Mouse (Mus musculus) limb, embryonic 11.5 days (tissue): ENCODE data around the gene Dnajc16. TPM values are rescaled to one million over a fixed set of nuclear protein-coding genes. Genes with fewer than 3 reads are reported as not detected.

Experiments used
- ATAC-seq: fragments of 200-750 bp; cut with Nextera tagmentation; 2 replicates; pipeline ENCODE4 v1.8.0; 2017; ENCODE audit warnings: low read depth; ENCODE audit not compliant: insufficient number of reproducible peaks, low FRiP score, low TSS enrichment
- DNase-seq: peaks from one replicate; pipeline ENCODE4 v3.0.0-alpha.2; 2015; ENCODE audit warnings: low spot score
- H3K27ac ChIP-seq: fragments of 300-500 bp; sonication (generic); replicated peaks from 2 replicates; pipeline ENCODE4 v1.5.1; 2014; ENCODE audit warnings: low read depth, mild to moderate bottlenecking, low read length
- H3K27me3 ChIP-seq: fragments of 300-500 bp; sonication (generic); 2 replicates; pipeline ENCODE4 v1.6.1; 2014; ENCODE audit warnings: mild to moderate bottlenecking, low read length, mixed read lengths; ENCODE audit not compliant: control insufficient read depth, insufficient read depth
- H3K36me3 ChIP-seq: fragments of 300-500 bp; sonication (generic); 2 replicates; pipeline ENCODE4 v1.6.1; 2014; ENCODE audit warnings: mild to moderate bottlenecking, low read length, moderate library complexity, mixed read lengths; ENCODE audit not compliant: control insufficient read depth, insufficient read depth
- H3K4me1 ChIP-seq: fragments of 300-500 bp; sonication (generic); 2 replicates; pipeline ENCODE4 v1.6.1; 2014; ENCODE audit warnings: low read length, mixed read lengths; ENCODE audit not compliant: control insufficient read depth, insufficient read depth
- H3K4me2 ChIP-seq: fragments of 300-500 bp; sonication (generic); 2 replicates; pipeline ENCODE4 v1.6.1; 2014; ENCODE audit warnings: low read depth, mild to moderate bottlenecking, moderate library complexity; ENCODE audit not compliant: severe bottlenecking
- H3K4me3 ChIP-seq: fragments of 300-500 bp; sonication (generic); 2 replicates; pipeline ENCODE4 v1.5.1; 2014; ENCODE audit warnings: low read depth, low read length
- H3K9ac ChIP-seq: fragments of 300-500 bp; sonication (generic); 2 replicates; pipeline ENCODE4 v1.6.1; 2014; ENCODE audit warnings: mild to moderate bottlenecking, low read length
- H3K9me3 ChIP-seq: fragments of 300-500 bp; sonication (generic); 2 replicates; pipeline ENCODE4 v1.6.1; 2016; ENCODE audit warnings: low read length; ENCODE audit not compliant: control insufficient read depth
- WGBS: fragments of 180-500 bp; shearing (Covaris S2); extraction: QIAGEN DNeasy Blood & Tissue Kit; methylation state at CpG from one replicate; pipeline ENCODE4 v1.1.7; 2014; 5-methylcytosine and 5-hydroxymethylcytosine counted together
- polyA plus RNA-seq: library from polyadenylated mRNA; unstranded; fragments of >200 nt; fragmentation: Nextera tagmentation; extraction: Ambion mirVana; gene quantifications from 2 replicates; pipeline ENCODE4 v1.2.1, GENCODE M21; 2014

Gene Dnajc16
- polyA plus RNA-seq, 1 experiment from 2014 or later, result 3.1 TPM

DNA sequence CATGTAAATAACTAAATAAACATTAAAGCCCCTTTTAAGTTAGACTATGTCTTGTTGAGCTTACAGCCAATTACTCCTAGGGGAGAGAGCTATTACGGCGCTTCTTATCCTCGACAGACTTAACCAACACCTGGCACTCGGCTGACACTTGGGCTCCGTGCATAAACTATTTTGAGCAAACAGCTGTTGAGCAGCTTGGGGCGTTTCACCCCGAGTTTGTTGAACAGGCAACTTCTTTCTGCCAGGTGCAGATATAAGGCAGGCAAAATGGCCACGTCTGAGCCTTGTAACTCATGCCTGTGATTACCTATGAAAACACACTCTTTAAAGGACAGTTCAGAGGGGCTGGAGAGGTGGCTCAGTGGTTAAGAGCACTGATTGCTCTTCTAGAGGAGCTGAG lies 52.7 kb downstream of the Dnajc16 start:
- H3K27ac ChIP-seq, result no peak overlapping the region
- no peak overlapping the region for H3K9ac ChIP-seq
- ATAC-seq, result no peak
- no peaks in the 10 kb centered on the region for H3K9me3 ChIP-seq
- no peaks in the 10 kb centered on the region for H3K36me3 ChIP-seq
- H3K4me1 ChIP-seq, result no peaks in the 10 kb centered on the region
- no peak overlapping the region for H3K4me2 ChIP-seq
- DNase-seq, result no peak
- WGBS, result 71% methylated on average over 8 of the region's 8 CpGs
- no peaks in the 10 kb centered on the region for H3K27me3 ChIP-seq
- H3K4me3 ChIP-seq, result no peak overlapping the region

DNA sequence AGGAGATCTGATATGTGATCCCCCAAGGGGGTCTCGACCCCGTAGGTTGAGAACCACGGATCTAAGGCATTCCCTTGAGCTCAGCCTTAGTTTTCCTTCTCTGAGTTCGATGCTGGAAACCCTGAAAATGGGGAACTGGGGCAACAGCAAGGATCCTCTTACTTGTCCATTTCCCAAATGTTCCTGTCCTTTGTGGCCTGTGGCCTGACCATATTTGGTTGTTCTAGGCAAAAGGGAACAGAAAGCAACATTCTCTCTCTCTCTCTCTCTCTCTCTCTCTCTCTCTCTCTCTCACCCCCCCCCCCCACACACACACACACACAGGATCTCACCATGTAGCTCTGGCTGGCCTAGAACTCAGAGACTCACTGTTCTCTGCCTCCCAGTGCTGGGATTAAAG lies 53.9 kb downstream of the Dnajc16 start:
- DNase-seq (no peak), ATAC-seq (no peak)
- no peak overlapping the region for H3K4me2 ChIP-seq
- no peak overlapping the region for H3K9ac ChIP-seq
- no peaks in the 10 kb centered on the region for H3K36me3 ChIP-seq
- H3K27me3 ChIP-seq, result no peaks in the 10 kb centered on the region
- no peak overlapping the region for H3K27ac ChIP-seq
- no peaks in the 10 kb centered on the region for H3K4me1 ChIP-seq
- no peaks in the 10 kb centered on the region for H3K9me3 ChIP-seq
- H3K4me3 ChIP-seq, result no peak overlapping the region
- 74% methylated on average over 4 of the region's 4 CpGs for WGBS

DNA sequence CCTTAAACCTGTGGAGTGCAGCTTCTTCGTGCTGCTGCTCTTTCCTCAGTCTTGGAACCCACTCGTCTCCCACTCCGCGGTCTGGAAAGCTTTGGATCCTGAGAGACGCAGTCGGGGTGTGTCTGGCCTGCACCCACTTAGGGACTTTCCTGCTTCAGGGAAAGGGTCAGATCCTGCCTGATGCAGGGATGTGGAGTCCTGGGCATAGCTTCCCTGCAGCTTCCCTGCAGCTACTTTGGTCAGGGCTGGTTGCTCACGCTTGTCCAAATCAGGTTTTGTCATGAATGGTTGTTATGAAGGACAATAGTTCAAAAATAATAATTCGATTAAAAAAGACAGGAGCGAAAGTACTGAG lies 55.5 kb downstream of the Dnajc16 start:
- Histone ChIP-seq H3K4me1 (no peaks in the 10 kb centered on the region), H3K27ac (no peak overlapping the region), H3K9me3 (no peaks in the 10 kb centered on the region), H3K9ac (no peak overlapping the region; the same call in 1 of the 2 replicates), H3K4me3 (peak overlapping the region; percentile 20), H3K36me3 (no peaks in the 10 kb centered on the region), H3K27me3 (no peaks in the 10 kb centered on the region), H3K4me2 (peak overlapping the region; percentile 61)
- WGBS, result 25% methylated on average over 9 of the region's 9 CpGs
- ATAC-seq, result no peak
- DNase-seq, result no peak

DNA sequence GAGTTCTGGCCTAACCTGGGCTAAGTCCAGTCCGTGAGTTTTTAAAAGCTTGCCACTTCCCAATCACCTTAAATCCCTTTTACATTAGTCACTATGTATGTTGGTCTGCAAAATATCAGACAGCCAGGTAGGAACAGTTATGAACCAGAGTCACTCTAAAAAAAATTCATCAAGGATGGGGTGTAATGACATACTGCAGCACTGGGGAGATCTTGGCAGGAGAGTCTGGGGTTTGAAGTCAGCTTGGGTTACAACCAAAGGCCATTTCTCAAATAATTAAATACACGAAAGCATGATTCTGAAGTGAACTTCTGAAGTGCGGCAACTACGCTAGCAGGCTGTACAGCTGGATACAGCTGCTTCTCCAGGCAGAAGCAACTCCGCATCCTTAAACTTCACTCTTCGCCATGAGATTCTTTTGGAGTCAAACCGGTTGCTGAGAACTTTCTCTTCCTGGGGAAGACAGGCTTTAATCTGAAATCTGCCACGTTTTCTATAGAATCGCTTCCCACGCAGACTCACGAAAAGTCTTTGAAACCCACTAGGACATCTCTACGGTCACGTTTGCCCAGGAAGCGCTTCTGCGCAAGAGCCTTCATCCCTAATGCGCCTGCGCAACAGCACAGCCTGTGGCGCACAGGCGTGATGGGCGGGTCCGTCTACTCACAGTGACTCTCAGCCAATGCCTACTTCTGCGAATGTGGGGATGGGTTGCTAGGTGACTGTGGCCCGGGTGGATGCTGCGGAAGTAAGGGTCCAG lies 56.1 kb downstream of the Dnajc16 start:
- peak; percentile 97 for ATAC-seq
- 7% methylated on average over 24 of the region's 24 CpGs for WGBS
- H3K9ac ChIP-seq, result peak overlapping the region; percentile 45; the same call in 1 of the 2 replicates

DNA sequence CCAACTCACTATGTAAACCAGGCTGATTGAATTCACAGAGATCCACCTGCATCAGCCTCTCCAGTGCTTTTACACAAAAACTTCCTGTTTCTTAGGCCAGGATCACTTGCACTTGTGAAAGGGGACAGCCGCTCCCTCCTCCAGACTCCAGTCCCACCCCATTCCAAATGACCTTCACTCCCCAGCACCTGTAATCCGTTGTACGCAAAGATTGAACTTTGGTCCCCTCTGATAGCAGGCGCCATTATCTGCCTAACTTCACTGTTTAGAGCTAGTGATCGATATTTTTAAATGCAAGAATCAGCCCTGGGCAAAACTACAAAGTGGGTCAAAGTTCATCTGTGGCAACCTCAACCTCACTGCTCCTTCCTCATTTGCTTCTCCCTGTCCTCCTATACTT lies 59.0 kb downstream of the Dnajc16 start:
- 85% methylated on average over 5 of the region's 5 CpGs for WGBS

More for the DNA sequence above, 56.1 kb downstream of the Dnajc16 start:
- Histone ChIP-seq H3K36me3 (no peaks in the 10 kb centered on the region), H3K4me2 (peak overlapping the region; percentile 61), H3K27me3 (no peaks in the 10 kb centered on the region), H3K9me3 (no peaks in the 10 kb centered on the region), H3K27ac (no peak overlapping the region; the same call in 1 of the 2 replicates), H3K4me3 (peak overlapping the region; percentile 20), H3K4me1 (no peaks in the 10 kb centered on the region)
- peak; percentile 91 for DNase-seq

DNA sequence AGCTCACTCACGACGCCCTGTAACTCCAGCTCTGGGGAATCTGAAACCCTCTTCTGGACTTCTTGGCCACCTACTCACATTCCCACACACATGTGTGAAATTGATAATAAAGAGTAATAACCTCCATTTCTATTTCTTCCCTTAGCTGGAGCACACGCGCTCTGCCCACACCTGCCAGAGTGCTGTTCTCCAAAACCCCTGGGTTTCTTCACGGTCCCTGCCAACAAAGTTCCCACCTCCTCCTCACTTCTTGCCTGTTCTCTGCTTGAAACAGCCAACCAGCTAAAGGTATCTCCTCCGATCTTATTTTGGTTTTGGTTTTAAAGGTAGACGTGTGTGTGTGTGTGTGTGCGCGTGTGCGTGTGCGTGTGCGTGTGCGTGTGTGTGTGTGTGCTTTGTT lies 60.3 kb downstream of the Dnajc16 start:
- no peak for ATAC-seq
- 86% methylated on average over 13 of the region's 13 CpGs for WGBS
- no peak overlapping the region for H3K27ac ChIP-seq

More for the DNA sequence above, 59.0 kb downstream of the Dnajc16 start:
- Histone ChIP-seq H3K9me3 (no peaks in the 10 kb centered on the region), H3K4me1 (no peaks in the 10 kb centered on the region), H3K36me3 (no peaks in the 10 kb centered on the region), H3K27ac (no peak overlapping the region), H3K9ac (no peak overlapping the region), H3K4me3 (no peak overlapping the region), H3K27me3 (no peaks in the 10 kb centered on the region), H3K4me2 (no peak overlapping the region)
- ATAC-seq, result no peak
- no peak for DNase-seq

DNA sequence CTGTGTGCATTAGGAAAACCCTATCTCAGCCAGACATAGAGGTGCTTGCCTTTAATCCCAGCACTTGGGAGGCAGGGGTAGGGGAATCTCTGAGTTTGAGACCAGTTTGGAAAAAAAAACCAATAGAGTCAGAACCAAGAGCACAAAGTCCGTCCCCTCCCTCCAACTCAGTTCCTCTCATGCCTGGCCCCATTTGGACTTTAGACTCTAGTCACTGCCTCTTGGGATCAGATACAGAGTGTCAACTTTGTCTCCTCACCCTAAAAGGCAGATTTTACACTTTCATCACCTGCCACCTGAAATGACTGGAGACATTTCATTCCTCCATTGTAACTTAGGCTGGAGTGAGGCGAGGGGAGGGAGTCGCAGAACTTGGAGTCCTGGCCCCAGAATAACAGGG lies 61.5 kb downstream of the Dnajc16 start:
- Histone ChIP-seq H3K27me3 (no peaks in the 10 kb centered on the region), H3K4me3 (no peak overlapping the region), H3K9ac (no peak overlapping the region), H3K27ac (no peak overlapping the region), H3K9me3 (no peaks in the 10 kb centered on the region), H3K4me2 (no peak overlapping the region), H3K4me1 (no peaks in the 10 kb centered on the region), H3K36me3 (no peaks in the 10 kb centered on the region)
- WGBS, result 75% methylated on average over 3 of the region's 3 CpGs
- DNase-seq, result no peak
- ATAC-seq, result no peak

More for the DNA sequence above, 60.3 kb downstream of the Dnajc16 start:
- H3K9me3 ChIP-seq, result no peaks in the 10 kb centered on the region
- no peak overlapping the region for H3K4me3 ChIP-seq
- DNase-seq, result no peak
- H3K4me2 ChIP-seq, result no peak overlapping the region
- H3K9ac ChIP-seq, result no peak overlapping the region
- H3K4me1 ChIP-seq, result no peaks in the 10 kb centered on the region
- H3K27me3 ChIP-seq, result no peaks in the 10 kb centered on the region
- H3K36me3 ChIP-seq, result no peaks in the 10 kb centered on the region

DNA sequence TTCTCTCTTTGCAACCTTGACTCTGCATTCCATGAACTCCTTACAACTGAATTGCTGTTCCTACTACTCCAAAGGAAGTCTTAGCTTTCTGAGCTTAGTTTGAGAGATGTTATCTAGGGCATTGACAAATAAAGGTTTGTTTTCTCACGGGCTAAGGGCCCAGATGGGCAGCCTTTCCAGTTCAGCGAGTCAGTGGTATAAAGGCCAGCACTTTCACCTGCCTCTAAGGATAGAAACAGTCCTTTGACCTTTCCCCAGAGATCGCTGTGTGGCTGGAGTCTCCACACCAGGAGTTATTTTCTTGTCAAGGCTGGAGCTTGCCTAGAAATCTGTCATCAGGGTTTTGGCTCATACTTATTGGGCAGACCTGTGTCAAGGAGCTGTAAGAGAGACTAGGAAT lies 65.0 kb downstream of the Dnajc16 start:
- H3K4me3 ChIP-seq, result no peak overlapping the region
- no peaks in the 10 kb centered on the region for H3K27me3 ChIP-seq
- H3K27ac ChIP-seq, result no peak overlapping the region
- H3K4me1 ChIP-seq, result peaks cover 8% of the 10 kb centered on the region; the same call in 1 of the 2 replicates
- DNase-seq, result no peak
- ATAC-seq, result no peak
- WGBS, result 63% methylated on average over 3 of the region's 3 CpGs
- no peaks in the 10 kb centered on the region for H3K9me3 ChIP-seq
- H3K9ac ChIP-seq, result no peak overlapping the region
- no peaks in the 10 kb centered on the region for H3K36me3 ChIP-seq
- H3K4me2 ChIP-seq, result no peak overlapping the region

DNA sequence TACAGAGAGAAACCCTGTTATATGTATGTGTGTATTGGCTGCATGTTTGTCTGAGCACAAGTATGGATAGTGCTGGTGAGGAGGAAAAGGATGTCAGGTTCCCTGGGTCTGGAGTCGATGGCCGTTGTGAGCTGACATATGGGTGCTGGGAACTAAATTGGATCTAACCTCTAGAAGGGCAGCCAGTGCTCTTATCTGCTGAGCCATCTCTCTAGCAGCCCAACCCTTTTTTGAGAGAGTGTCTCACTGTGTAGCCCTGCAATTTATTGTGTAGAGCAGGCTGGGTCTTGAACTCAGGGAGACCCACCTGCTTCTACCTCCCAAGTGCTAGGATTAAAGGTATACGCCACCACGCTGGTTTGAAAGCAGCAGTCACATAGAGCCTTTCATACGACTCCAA lies 65.5 kb downstream of the Dnajc16 start:
- Histone ChIP-seq H3K4me2 (no peak overlapping the region), H3K9me3 (no peaks in the 10 kb centered on the region), H3K9ac (no peak overlapping the region), H3K4me3 (no peak overlapping the region), H3K27me3 (no peaks in the 10 kb centered on the region), H3K36me3 (no peaks in the 10 kb centered on the region; the same call in 1 of the 2 replicates), H3K27ac (no peak overlapping the region), H3K4me1 (peaks cover 8% of the 10 kb centered on the region; the same call in 1 of the 2 replicates)
- ATAC-seq (no peak), DNase-seq (no peak)
- WGBS, result 84% methylated on average over 5 of the region's 5 CpGs
